Mouse (Mus musculus) liver, embryonic 14.5 days (tissue): ENCODE data around the gene Pif1. TPM values are rescaled to one million over a fixed set of nuclear protein-coding genes. Genes with fewer than 3 reads are reported as not detected.
A peak's percentile ranks its signal among the peaks of the same experiment; 100 is the strongest.

Experiments
- ATAC-seq: fragments of 200-750 bp; cut with Nextera tagmentation; 2 replicates; pipeline ENCODE4 v1.8.0; 2017; ENCODE audit warnings: moderate number of reproducible peaks, mild to moderate bottlenecking, moderate library complexity; ENCODE audit not compliant: insufficient read depth
- DNase-seq, 3 experiments: peaks; one replicate each; pipeline ENCODE4 v3.0.0-alpha.2; 2012 to 2013; ENCODE audit warnings: low read depth in 3 of 3, low spot score in 3 of 3
- H3K27ac ChIP-seq: fragments of 300-500 bp; sonication (generic); 2 replicates; pipeline ENCODE4 v1.5.1; 2014; ENCODE audit warnings: moderate library complexity, mild to moderate bottlenecking, control low read depth, inconsistent platforms
- H3K27me3 ChIP-seq: fragments of 300-500 bp; sonication (generic); 2 replicates; pipeline ENCODE4 v1.6.1; 2014; ENCODE audit warnings: mild to moderate bottlenecking, low read length, moderate library complexity; ENCODE audit not compliant: control insufficient read depth, insufficient read depth
- H3K36me3 ChIP-seq: fragments of 300-500 bp; sonication (generic); replicated peaks from 2 replicates; pipeline ENCODE4 v1.6.1; 2014; ENCODE audit warnings: low read depth; ENCODE audit not compliant: control insufficient read depth, insufficient read depth
- H3K4me1 ChIP-seq, 2 experiments: fragments of 200-500 bp in 1 of 2; fragments of 300-500 bp in 1 of 2; sonication (generic) in 1 of 2; replicated peaks; 2 replicates each; pipeline ENCODE4 v1.6.1; 2012 to 2014; ENCODE audit warnings: antibody characterized with exemption in 1 of 2, inconsistent platforms in 1 of 2, low read length in 1 of 2; ENCODE audit not compliant: control insufficient read depth in 2 of 2, insufficient read depth in 2 of 2
- H3K4me2 ChIP-seq: fragments of 300-500 bp; sonication (generic); 2 replicates; pipeline ENCODE4 v1.6.1; 2014; ENCODE audit warnings: low read depth, mild to moderate bottlenecking, control low read depth, moderate library complexity
- H3K4me3 ChIP-seq, 2 experiments: fragments of 200-500 bp in 1 of 2; fragments of 300-500 bp in 1 of 2; sonication (generic) in 1 of 2; 2 replicates each; pipeline ENCODE4 v1.5.1; 2012 to 2014; ENCODE audit warnings: low read depth in 2 of 2, low read length in 2 of 2, mild to moderate bottlenecking in 2 of 2, control low read depth in 1 of 2, inconsistent platforms in 1 of 2, moderate library complexity in 1 of 2; ENCODE audit not compliant: insufficient read depth in 1 of 2
- H3K9ac ChIP-seq: fragments of 300-500 bp; sonication (generic); replicated peaks from 2 replicates; pipeline ENCODE4 v1.6.1; 2014; ENCODE audit warnings: mild to moderate bottlenecking, control low read depth, moderate library complexity
- H3K9me3 ChIP-seq: fragments of 300-500 bp; sonication (generic); 2 replicates; pipeline ENCODE4 v1.6.1; 2016; ENCODE audit warnings: low read length, mixed read lengths; ENCODE audit not compliant: control insufficient read depth
- CTCF ChIP-seq: IDR thresholded peaks from 2 replicates; pipeline ENCODE4 v1.5.1; 2016; ENCODE audit warnings: antibody characterized with exemption, low read depth, control low read depth
- EP300 ChIP-seq: IDR thresholded peaks from 2 replicates; pipeline ENCODE4 v1.6.1; 2016; ENCODE audit warnings: antibody characterized with exemption, low read depth
- WGBS: fragments of 180-500 bp; shearing (Covaris S2); extraction: QIAGEN DNeasy Blood & Tissue Kit; methylation state at CpG from one replicate; pipeline ENCODE4 v1.1.7; 2014; ENCODE audit not compliant: insufficient replicate concordance; 5-methylcytosine and 5-hydroxymethylcytosine counted together
- polyA plus RNA-seq, 2 experiments: library from polyadenylated mRNA; depleted of rRNA in 1 of 2; stranded (reverse) in 1 of 2; unstranded in 1 of 2; fragments of >200 nt; fragmentation: Nextera tagmentation in 1 of 2; extraction: Ambion mirVana in 1 of 2; gene quantifications; 2 replicates each; pipeline versions ENCODE4 v1.2.1 to v1.2.3; 2012 to 2014

The Pif1 gene
- polyA plus RNA-seq, 2 experiments, result 6.8 to 11.9 TPM

GRCm38 (mm10) chr9:65564698-65565097 is 22.3 kb upstream of the Pif1 start:
- Histone ChIP-seq H3K9me3 (no peaks in the 10 kb centered on the region), H3K4me2 (no peak overlapping the region), H3K9ac (no peak overlapping the region), H3K4me1 (peaks cover 5 to 27% of the 10 kb centered on the region in 2 experiments; a peak in 3 of 4 replicates), H3K27ac (peak overlapping the region; percentile 15; the same call in 1 of the 2 replicates), H3K4me3 (no peak overlapping the region), H3K36me3 (peaks cover 97% of the 10 kb centered on the region), H3K27me3 (no peaks in the 10 kb centered on the region)
- TF ChIP-seq CTCF, result no peak
- TF ChIP-seq EP300, result no peak
- 96% methylated on average over 2 of the region's 2 CpGs for WGBS
- no peak for ATAC-seq
- DNase-seq, result no peak

GRCm38 (mm10) chr9:65568787-65569186 is 18.2 kb upstream of the Pif1 start:
- Histone ChIP-seq H3K27me3 (no peaks in the 10 kb centered on the region), H3K4me1 (peaks cover 5 to 15% of the 10 kb centered on the region in 2 experiments; a peak in 3 of 4 replicates), H3K36me3 (peaks cover 86% of the 10 kb centered on the region), H3K4me2 (no peak overlapping the region), H3K9me3 (no peaks in the 10 kb centered on the region), H3K4me3 (no peak overlapping the region), H3K27ac (no peak overlapping the region), H3K9ac (no peak overlapping the region)
- no peak for ATAC-seq
- no peak for DNase-seq
- TF ChIP-seq EP300 (no peak), CTCF (no peak)
- WGBS, result 80% methylated on average over 6 of the region's 6 CpGs

GRCm38 (mm10) chr9:65569491-65569971 is 17.4 kb upstream of the Pif1 start:
- no peak for ATAC-seq
- 76% methylated on average over 6 of the region's 6 CpGs for WGBS
- H3K9ac ChIP-seq, result no peak overlapping the region
- no peaks in the 10 kb centered on the region for H3K27me3 ChIP-seq
- no peak overlapping the region for H3K4me3 ChIP-seq
- H3K4me2 ChIP-seq, result no peak overlapping the region
- H3K27ac ChIP-seq, result peak overlapping the region; percentile 23; the same call in 1 of the 2 replicates
- peaks cover 79% of the 10 kb centered on the region for H3K36me3 ChIP-seq
- no peaks in the 10 kb centered on the region for H3K9me3 ChIP-seq
- no peak for TF ChIP-seq CTCF
- TF ChIP-seq EP300, result no peak
- no peak for DNase-seq
- H3K4me1 ChIP-seq, result peaks cover 7 to 17% of the 10 kb centered on the region in 2 experiments

- H3K27me3 ChIP-seq, result no peaks in the 10 kb centered on the region
- H3K4me1 ChIP-seq, result peaks cover 33 to 44% of the 10 kb centered on the region in 2 experiments
- H3K36me3 ChIP-seq, result peaks cover 59% of the 10 kb centered on the region
- no peak overlapping the region for H3K4me2 ChIP-seq
- no peak overlapping the region for H3K27ac ChIP-seq
- DNase-seq, result no peak
- TF ChIP-seq CTCF (no peak), EP300 (no peak)
- H3K4me3 ChIP-seq, result no peak overlapping the region
- H3K9me3 ChIP-seq, result no peaks in the 10 kb centered on the region
- ATAC-seq, result no peak
- 93% methylated on average over 6 of the region's 6 CpGs for WGBS
- H3K9ac ChIP-seq, result no peak overlapping the region
These were observed 14.1 kb upstream of the Pif1 start for GRCm38 (mm10) chr9:65572837-65573236.

- ATAC-seq (peak; percentile 69), DNase-seq (peak in 1 of 3 experiments; percentile 73)
- H3K4me1 ChIP-seq, result peaks cover 36 to 42% of the 10 kb centered on the region in 2 experiments
- H3K9ac ChIP-seq, result peak overlapping the region; percentile 74
- peaks cover 42% of the 10 kb centered on the region for H3K36me3 ChIP-seq
- no peaks in the 10 kb centered on the region for H3K27me3 ChIP-seq
- H3K4me2 ChIP-seq, result peak overlapping the region; percentile 97
- H3K27ac ChIP-seq, result peak overlapping the region; percentile 69
- peak overlapping the region; percentile 43 to 67 for H3K4me3 ChIP-seq
- WGBS, result 42% methylated on average over 11 of the region's 11 CpGs
- H3K9me3 ChIP-seq, result no peaks in the 10 kb centered on the region
- TF ChIP-seq EP300 (peak; percentile 42), CTCF (no peak)
These were observed 12.2 kb upstream of the Pif1 start for GRCm38 (mm10) chr9:65574513-65575392.
